In genomic region chr7:68160094-68160791, GRCm38 (mm10) we compare ENCODE assay signal across 13 mouse cellular contexts.
DNase-seq lines count a peak whose midpoint lies in the region; ATAC-seq lines count a peak whose summit lies in the region.
"Had no signal": no experiment of that assay in that cellular context is flagged by ENCODE, and none has a peak within 500 bp of the region (broad histone marks: within the 10 kb centered on the region; RNA-seq: fewer than 3 reads in every experiment).

No protein-coding gene starts in this region.

- DNase-seq in heart, postnatal 36 days, result no peak
- no peak for DNase-seq in left cerebral cortex, adult 18-20 months (ENCODE audit: low spot score in 2 of 2)
- no peak for DNase-seq in adrenal gland, postnatal 4 days (ENCODE audit: low spot score in 2 of 2)
- DNase-seq: kidney, postnatal 14 days; retina, postnatal 1 day had no signal

- no peak for ATAC-seq in heart, embryonic 16.5 days (replicated peaks; ENCODE audit: extremely low read depth, insufficient read depth, low FRiP score)
- no peak for ATAC-seq in midbrain, embryonic 15.5 days (replicated peaks)
- no peak for ATAC-seq in midbrain, embryonic 16.5 days
- peak; percentile 73 for ATAC-seq in granulocyte monocyte progenitor cell, adult 5-6 weeks (replicated peaks; ENCODE audit: poor library complexity, severe bottlenecking)
- ATAC-seq: activated CD4-positive, CD25-positive, alpha-beta regulatory T cell, adult 4 months had no signal

- H3K9me3 ChIP-seq in heart, embryonic 16.5 days (replicated peaks; ENCODE audit: control insufficient read depth, low read length), result no peaks in the 10 kb centered on the region
- no peaks in the 10 kb centered on the region for H3K9me3 ChIP-seq in midbrain, embryonic 15.5 days
- H3K9me3 ChIP-seq in midbrain, embryonic 16.5 days (replicated peaks; ENCODE audit: control insufficient read depth, low read length, poor library complexity, severe bottlenecking), result no peaks in the 10 kb centered on the region
- H3K9me3 ChIP-seq: liver, embryonic 15.5 days had no signal

- H3K36me3 ChIP-seq in heart, embryonic 16.5 days (ENCODE audit: control insufficient read depth, insufficient read depth), result peaks cover 4% of the 10 kb centered on the region
- no peaks in the 10 kb centered on the region for H3K36me3 ChIP-seq in midbrain, embryonic 15.5 days (replicated peaks)
- no peaks in the 10 kb centered on the region for H3K36me3 ChIP-seq in midbrain, embryonic 16.5 days (ENCODE audit: control insufficient read depth, insufficient read depth, low read length)

- no peak overlapping the region for H3K4me3 ChIP-seq in heart, embryonic 16.5 days (ENCODE audit: low read length)
- H3K4me3 ChIP-seq in midbrain, embryonic 15.5 days, result no peak overlapping the region
- H3K4me3 ChIP-seq in midbrain, embryonic 16.5 days (ENCODE audit: low read depth, low read length), result no peak overlapping the region
- H3K4me3 ChIP-seq: left cerebral cortex, adult 2 months; liver, embryonic 15.5 days had no signal

- H3K9ac ChIP-seq in heart, embryonic 16.5 days (ENCODE audit: low read length), result no peak overlapping the region
- no peak overlapping the region for H3K9ac ChIP-seq in midbrain, embryonic 15.5 days
- H3K9ac ChIP-seq in midbrain, embryonic 16.5 days (ENCODE audit: low read depth, low read length), result no peak overlapping the region
- H3K9ac ChIP-seq: liver, embryonic 15.5 days had no signal

- intact Hi-C loops in heart, postnatal 36 days (cut with DNase I), result no loop called here

- no peak overlapping the region for H3K4me2 ChIP-seq in heart, embryonic 16.5 days (ENCODE audit: low read depth, low read length)
- no peak overlapping the region for H3K4me2 ChIP-seq in midbrain, embryonic 15.5 days
- no peak overlapping the region for H3K4me2 ChIP-seq in midbrain, embryonic 16.5 days (ENCODE audit: low read length)
- H3K4me2 ChIP-seq: heart, embryonic 11.5 days; liver, embryonic 15.5 days had no signal

- H3K27ac ChIP-seq in heart, embryonic 16.5 days (ENCODE audit: low read length), result peak overlapping the region; percentile 1; the same call in 1 of the 2 replicates
- 0 out of 2 replicates have a peak overlapping the region, but pooled peaks have one; percentile 18 for H3K27ac ChIP-seq in midbrain, embryonic 15.5 days
- no peak overlapping the region for H3K27ac ChIP-seq in midbrain, embryonic 16.5 days (ENCODE audit: low read length)
- H3K27ac ChIP-seq: left cerebral cortex, adult 2 months; liver, embryonic 15.5 days had no signal

- WGBS in heart, embryonic 16.5 days, result 57% methylated on average over 13 of the region's 13 CpGs
- 54% methylated on average over 13 of the region's 13 CpGs for WGBS in midbrain, embryonic 15.5 days
- 50% methylated on average over 13 of the region's 13 CpGs for WGBS in midbrain, embryonic 16.5 days

- peaks cover 42% of the 10 kb centered on the region for H3K4me1 ChIP-seq in heart, embryonic 16.5 days (ENCODE audit: control insufficient read depth, insufficient read depth, low read length)
- H3K4me1 ChIP-seq in midbrain, embryonic 15.5 days, result peaks cover 26% of the 10 kb centered on the region
- peaks cover 14% of the 10 kb centered on the region for H3K4me1 ChIP-seq in midbrain, embryonic 16.5 days (ENCODE audit: control insufficient read depth, insufficient read depth, low read length)

- no peaks in the 10 kb centered on the region for H3K27me3 ChIP-seq in heart, embryonic 16.5 days (ENCODE audit: control insufficient read depth, insufficient read depth, low read length)
- H3K27me3 ChIP-seq in midbrain, embryonic 15.5 days (replicated peaks), result no peaks in the 10 kb centered on the region
- H3K27me3 ChIP-seq in midbrain, embryonic 16.5 days (ENCODE audit: control insufficient read depth, insufficient read depth, low read depth, low read length), result no peaks in the 10 kb centered on the region
- H3K27me3 ChIP-seq: liver, embryonic 15.5 days had no signal
